Mouse (Mus musculus) heart, adult 2 months (tissue): ENCODE measurements at regions not wholly inside any gene's neighbourhood (a gene's known extent, or its start where the extent isn't known, plus 50 kb on each side); places are given as distances from the start of the nearest gene placed in this dataset.
"Not testable (repeated sequence)": the region's sequence is repeated elsewhere in the genome, so short reads cannot be mapped to it uniquely, and the experiment has no call there.

Source experiments
- DNase-seq, 2 experiments: peaks; one replicate each; pipeline ENCODE4 v3.0.0; 2021
- H3K27ac ChIP-seq: fragments of 200-600 bp; 2 replicates; pipeline ENCODE4 v1.8.1; 2022
- H3K27me3 ChIP-seq: fragments of 200-500 bp; 2 replicates; pipeline ENCODE4 v1.6.1; 2012; ENCODE audit warnings: mild to moderate bottlenecking, low read length, inconsistent platforms, mixed read lengths; ENCODE audit not compliant: control insufficient read depth, insufficient read depth
- H3K36me3 ChIP-seq: fragments of 200-500 bp; 2 replicates; pipeline ENCODE4 v1.6.1; 2012; ENCODE audit warnings: low read length, inconsistent platforms; ENCODE audit not compliant: control insufficient read depth, insufficient read depth
- H3K4me1 ChIP-seq: fragments of 200-500 bp; 2 replicates; pipeline ENCODE4 v1.6.1; 2011; ENCODE audit warnings: low read length; ENCODE audit not compliant: control insufficient read depth, insufficient read depth
- H3K4me3 ChIP-seq: fragments of 200-600 bp; 2 replicates; pipeline ENCODE4 v1.8.1; 2022
- H3K79me2 ChIP-seq: fragments of 200-500 bp; replicated peaks from 2 replicates; pipeline ENCODE4 v1.6.1; 2012; ENCODE audit warnings: mild to moderate bottlenecking, inconsistent platforms, low read length, moderate library complexity, mixed read lengths; ENCODE audit not compliant: control insufficient read depth, insufficient read depth
- H3K9ac ChIP-seq: fragments of 200-500 bp; 2 replicates; pipeline ENCODE4 v1.6.1; 2012; ENCODE audit warnings: low read depth, mild to moderate bottlenecking, control low read depth, inconsistent platforms, low read length, mixed read lengths
- CTCF ChIP-seq: fragments of 200-600 bp; IDR thresholded peaks from 2 replicates; pipeline ENCODE4 v1.8.1; 2022; ENCODE audit warnings: antibody characterized with exemption, mild to moderate bottlenecking, moderate library complexity
- EP300 ChIP-seq: fragments of 200-500 bp; IDR thresholded peaks from 2 replicates; pipeline ENCODE4 v1.6.1; 2011; ENCODE audit warnings: low read depth, low read length, control low read depth; ENCODE audit not compliant: insufficient read depth
- POLR2A ChIP-seq: fragments of 200-500 bp; IDR thresholded peaks from 2 replicates; pipeline ENCODE4 v1.6.1; 2011; ENCODE audit warnings: mild to moderate bottlenecking, low read depth, low read length, control low read depth; ENCODE audit not compliant: insufficient read depth
- WGBS: fragments of 180-500 bp; shearing (Covaris S2); methylation state at CpG from one replicate; pipeline ENCODE4 v1.1.7; 2018; 5-methylcytosine and 5-hydroxymethylcytosine counted together
- intact Hi-C: fragments of 180-260 bp; cut with DNase I; formaldehyde crosslinking; loops from one replicate; pipeline ENCODE4 v1.15.1; 2025

DNA sequence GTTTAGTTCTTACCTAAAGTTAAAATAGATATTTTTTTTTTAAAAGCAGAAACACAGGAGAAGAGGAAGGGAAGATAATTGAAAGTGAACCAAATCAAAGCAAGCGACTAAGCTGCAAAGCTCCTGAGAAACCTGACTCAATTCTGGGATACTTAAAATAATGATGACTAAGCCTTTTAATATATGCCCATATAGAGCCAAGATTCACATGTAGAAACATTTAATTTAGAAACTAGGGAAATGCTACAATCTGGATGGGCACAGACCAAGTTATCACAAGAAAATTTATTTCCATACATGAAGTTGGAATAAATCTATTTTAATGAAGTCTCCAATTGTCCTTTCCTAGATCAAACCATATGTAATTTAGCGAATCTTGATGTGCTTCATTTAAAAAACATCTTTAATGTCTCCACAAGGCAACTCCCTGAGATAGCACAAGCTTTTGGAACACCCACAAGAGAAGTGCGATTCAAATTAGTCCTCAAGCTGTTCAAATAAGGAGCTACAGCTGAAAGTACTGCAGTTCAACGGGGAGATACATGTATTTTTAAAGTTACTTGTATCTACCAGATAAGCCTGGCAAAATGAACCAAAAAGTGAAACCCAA, 386.7 kb downstream of the Car8 start:
- no peak for DNase-seq
- Histone ChIP-seq H3K9ac (no peak overlapping the region), H3K79me2 (no peaks in the 10 kb centered on the region), H3K4me3 (no peak overlapping the region), H3K27me3 (no peaks in the 10 kb centered on the region), H3K36me3 (no peaks in the 10 kb centered on the region), H3K4me1 (no peaks in the 10 kb centered on the region), H3K27ac (no peak overlapping the region)
- 64% methylated on average over 4 of the region's 4 CpGs for WGBS
- intact Hi-C loops, result no loop called here
- TF ChIP-seq EP300 (no peak), POLR2A (no peak), CTCF (no peak)

DNA sequence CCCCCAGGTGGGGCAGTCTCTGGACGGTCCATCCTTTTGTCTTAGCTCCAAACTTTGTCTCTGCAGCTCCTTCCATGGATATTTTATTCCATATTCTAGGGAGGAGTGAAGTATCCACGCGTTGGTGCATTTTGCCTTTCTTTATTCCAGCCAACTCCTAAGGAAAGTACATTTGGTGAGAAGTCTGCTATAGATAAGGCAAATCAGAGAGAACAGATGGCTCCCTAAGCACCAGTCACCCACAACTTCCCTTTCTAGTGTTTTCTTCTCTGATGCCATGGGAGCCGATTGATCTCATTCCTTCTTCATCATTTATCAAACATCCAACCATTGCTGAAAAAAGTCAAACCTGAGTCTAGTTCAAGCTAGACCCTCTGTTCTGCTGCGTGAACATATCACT, 391.4 kb downstream of the Car8 start:
- H3K4me1 ChIP-seq, result no peaks in the 10 kb centered on the region
- no peaks in the 10 kb centered on the region for H3K36me3 ChIP-seq
- intact Hi-C loops, result no loop called here
- WGBS, result 65% methylated on average over 5 of the region's 5 CpGs
- TF ChIP-seq CTCF (no peak), POLR2A (no peak), EP300 (no peak)
- no peak overlapping the region for H3K4me3 ChIP-seq
- H3K27ac ChIP-seq, result no peak overlapping the region
- no peaks in the 10 kb centered on the region for H3K27me3 ChIP-seq
- no peaks in the 10 kb centered on the region for H3K79me2 ChIP-seq
- no peak overlapping the region for H3K9ac ChIP-seq
- DNase-seq, result no peak

DNA sequence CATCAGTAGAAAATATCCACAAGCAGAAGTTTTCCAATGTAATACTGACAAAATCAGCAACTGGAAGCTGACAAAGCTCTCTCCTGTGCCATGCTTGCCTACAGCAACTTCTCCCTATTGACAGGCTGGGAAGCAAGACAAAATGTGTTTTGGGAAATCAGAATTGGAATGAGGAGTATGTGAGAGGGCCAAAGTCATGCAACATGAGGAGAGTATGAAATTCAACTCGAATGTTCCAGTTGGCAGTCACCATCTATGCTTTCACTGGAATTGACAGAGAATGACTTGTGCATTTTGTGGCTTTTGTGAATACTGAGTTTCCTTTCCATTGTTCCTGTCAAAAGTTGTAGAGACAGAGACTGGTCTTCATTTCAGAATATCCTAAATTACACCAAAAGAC, 409.7 kb downstream of the Car8 start:
- no peaks in the 10 kb centered on the region for H3K36me3 ChIP-seq
- TF ChIP-seq POLR2A (no peak), EP300 (no peak), CTCF (no peak)
- DNase-seq, result no peak
- 36% methylated on average over 1 of the region's 1 CpGs for WGBS
- no peak overlapping the region for H3K9ac ChIP-seq
- no peaks in the 10 kb centered on the region for H3K4me1 ChIP-seq
- intact Hi-C loops, result no loop called here
- no peak overlapping the region for H3K27ac ChIP-seq
- H3K79me2 ChIP-seq, result no peaks in the 10 kb centered on the region
- no peak overlapping the region for H3K4me3 ChIP-seq
- no peaks in the 10 kb centered on the region for H3K27me3 ChIP-seq

DNA sequence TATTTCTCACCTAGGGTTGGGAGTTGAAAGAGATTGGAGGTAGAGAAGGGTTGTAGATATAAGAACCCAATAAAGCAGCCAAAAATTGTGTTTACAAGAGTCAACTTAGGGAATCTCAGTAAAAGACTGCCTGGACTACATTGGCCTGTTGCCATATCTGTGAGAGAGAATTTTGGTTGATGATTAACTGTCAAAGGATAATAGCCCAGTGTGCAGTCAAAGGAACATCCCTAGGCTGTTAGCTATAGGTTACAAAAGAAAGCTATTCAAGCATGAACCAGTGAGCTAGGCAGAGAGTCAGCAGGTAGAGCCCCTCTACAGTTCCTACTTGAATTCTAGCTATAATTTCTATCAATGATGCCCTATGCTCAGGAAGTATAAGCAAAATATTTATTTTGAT, 419.0 kb downstream of the Car8 start:
- DNase-seq, result no peak
- TF ChIP-seq CTCF (no peak), POLR2A (no peak), EP300 (no peak)
- H3K27me3 ChIP-seq, result no peaks in the 10 kb centered on the region

DNA sequence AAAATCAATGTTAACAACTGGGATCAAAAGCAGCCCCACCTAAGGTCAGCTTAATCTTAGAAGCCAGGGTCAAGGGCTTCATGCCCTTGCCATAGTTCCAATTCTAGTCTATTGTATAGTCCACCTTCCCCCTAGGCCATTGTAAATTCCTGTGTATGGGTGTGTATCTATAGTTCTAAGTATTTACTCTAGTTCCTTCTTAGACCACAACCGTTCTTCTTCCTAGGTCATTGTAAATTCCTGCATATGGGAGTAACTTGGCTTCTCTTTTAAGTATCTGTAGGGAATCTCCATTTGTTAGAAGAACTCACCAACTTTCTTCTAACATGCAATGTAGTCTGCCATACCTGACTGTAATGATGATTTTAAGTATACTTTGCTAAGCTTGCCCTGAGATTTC, 461.1 kb downstream of the Car8 start:
- H3K4me1 ChIP-seq, DNase-seq, H3K4me3 ChIP-seq, intact Hi-C loops, H3K9ac ChIP-seq, H3K27me3 ChIP-seq, H3K36me3 ChIP-seq, H3K79me2 ChIP-seq, H3K27ac ChIP-seq: not testable (repeated sequence)
- 71% methylated on average over 1 of the region's 1 CpGs for WGBS

More for the DNA sequence above, 419.0 kb downstream of the Car8 start:
- no peaks in the 10 kb centered on the region for H3K79me2 ChIP-seq
- no peak overlapping the region for H3K27ac ChIP-seq
- H3K9ac ChIP-seq, result no peak overlapping the region
- no peaks in the 10 kb centered on the region for H3K36me3 ChIP-seq
- intact Hi-C loops, result no loop called here
- H3K4me3 ChIP-seq, result no peak overlapping the region
- H3K4me1 ChIP-seq, result no peaks in the 10 kb centered on the region

DNA sequence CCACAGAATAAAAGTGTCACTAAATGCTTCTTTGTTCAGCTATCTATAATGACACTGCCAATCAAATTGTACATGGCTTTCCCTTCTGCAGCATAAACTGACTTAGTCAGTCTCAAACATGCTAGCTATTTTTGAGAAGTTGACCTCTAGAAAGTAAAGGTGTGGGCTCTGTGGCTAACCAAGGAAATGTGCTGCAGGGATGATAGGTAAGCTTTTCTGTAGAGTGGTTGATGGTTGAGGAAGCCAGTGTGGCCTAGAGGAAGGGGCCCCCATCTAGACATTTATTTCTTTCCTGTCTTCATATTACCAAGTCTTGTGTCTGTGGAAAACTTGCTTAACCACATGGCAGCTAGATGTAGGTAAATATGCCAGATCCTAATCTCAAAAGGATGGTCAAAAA, 483.4 kb downstream of the Car8 start:
- no peaks in the 10 kb centered on the region for H3K27me3 ChIP-seq
- H3K36me3 ChIP-seq, result no peaks in the 10 kb centered on the region
- H3K4me1 ChIP-seq, result no peaks in the 10 kb centered on the region
- intact Hi-C loops, result no loop called here
- H3K9ac ChIP-seq, result no peak overlapping the region
- DNase-seq, result no peak
- H3K4me3 ChIP-seq, result no peak overlapping the region
- no peak for TF ChIP-seq EP300
- no peak for TF ChIP-seq CTCF
- no peak for TF ChIP-seq POLR2A
- H3K27ac ChIP-seq, result no peak overlapping the region
- H3K79me2 ChIP-seq, result no peaks in the 10 kb centered on the region

DNA sequence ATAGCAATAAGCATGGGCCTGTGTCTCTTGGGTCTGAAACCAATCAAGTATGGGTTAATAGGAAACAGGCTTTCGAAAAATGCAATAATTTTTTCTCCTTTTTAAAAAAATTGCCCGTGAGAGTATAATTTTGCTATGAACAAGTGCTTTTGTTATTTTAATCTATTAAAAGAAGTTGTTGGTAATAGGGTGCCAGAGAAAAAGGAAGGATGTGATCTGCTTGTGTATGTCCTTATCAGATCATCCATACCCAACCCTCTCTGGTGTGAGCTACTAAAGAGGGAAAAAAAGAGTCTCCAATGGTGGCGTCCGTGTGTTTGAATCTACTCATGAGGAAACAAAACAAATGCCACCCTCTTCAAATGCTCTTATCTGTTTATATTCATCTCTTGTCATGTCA, 484.9 kb downstream of the Car8 start:
- Histone ChIP-seq H3K4me1 (no peaks in the 10 kb centered on the region), H3K27me3 (no peaks in the 10 kb centered on the region), H3K27ac (no peak overlapping the region), H3K9ac (no peak overlapping the region), H3K36me3 (no peaks in the 10 kb centered on the region), H3K79me2 (no peaks in the 10 kb centered on the region), H3K4me3 (no peak overlapping the region)
- WGBS, result 61% methylated on average over 4 of the region's 4 CpGs
- intact Hi-C loops, result no loop called here
- no peak for DNase-seq
- TF ChIP-seq CTCF (no peak), POLR2A (no peak), EP300 (no peak)
